Mouse (Mus musculus) bone marrow macrophage, adult 2 months (primary cell): ENCODE results near the gene Clic5. TPM values are rescaled to one million over a fixed set of nuclear protein-coding genes. Genes with fewer than 3 reads are reported as not detected.

Experiments used
- H3K27ac ChIP-seq: 2 replicates; pipeline ENCODE4 v1.5.1; 2012; ENCODE audit warnings: low read depth, low read length; ENCODE audit not compliant: insufficient read depth
- H3K4me1 ChIP-seq: 2 replicates; pipeline ENCODE4 v1.6.1; 2012; ENCODE audit warnings: low read length; ENCODE audit not compliant: control insufficient read depth, insufficient read depth
- H3K4me3 ChIP-seq: 2 replicates; pipeline ENCODE4 v1.5.1; 2012; ENCODE audit warnings: mild to moderate bottlenecking, low read length, moderate library complexity; ENCODE audit not compliant: insufficient read depth
- CTCF ChIP-seq: IDR thresholded peaks from 2 replicates; pipeline ENCODE4 v1.5.1; 2012; ENCODE audit warnings: low read depth, mild to moderate bottlenecking, low read length, moderate library complexity
- POLR2A ChIP-seq: IDR thresholded peaks from 2 replicates; pipeline ENCODE4 v1.6.1; 2012; ENCODE audit warnings: mild to moderate bottlenecking, low read depth, low read length, borderline replicate concordance
- polyA plus RNA-seq: library from polyadenylated mRNA; stranded (reverse); fragments of >200 nt; gene quantifications from 2 replicates; pipeline ENCODE4 v1.2.4, GENCODE M21; 2012; ENCODE audit not compliant: missing spikeins, insufficient read depth, insufficient read length

Gene Clic5
- polyA plus RNA-seq, 1 experiment: 0.12 TPM

DNA sequence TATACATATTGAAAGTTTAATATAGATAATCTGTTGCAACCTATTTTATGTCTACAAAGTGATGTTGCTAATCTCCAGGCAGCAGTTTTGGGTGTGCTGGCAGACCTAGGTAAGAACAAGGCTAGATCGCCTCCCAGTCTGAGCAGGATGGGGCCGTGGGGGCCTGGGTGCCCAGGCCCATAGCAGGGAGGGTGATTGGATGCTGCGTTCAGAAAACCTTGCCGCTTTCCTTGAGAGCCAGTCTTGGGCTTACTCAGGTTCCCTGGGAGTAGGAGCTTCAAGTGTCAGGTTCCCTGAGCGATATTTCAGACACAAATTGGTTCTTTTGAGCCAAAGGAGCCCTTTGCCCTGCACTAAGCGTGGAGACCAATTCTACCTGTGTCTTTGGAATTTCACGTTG lies 1.9 kb downstream of the Clic5 start:
- TF ChIP-seq POLR2A (no peak), CTCF (no peak)

DNA sequence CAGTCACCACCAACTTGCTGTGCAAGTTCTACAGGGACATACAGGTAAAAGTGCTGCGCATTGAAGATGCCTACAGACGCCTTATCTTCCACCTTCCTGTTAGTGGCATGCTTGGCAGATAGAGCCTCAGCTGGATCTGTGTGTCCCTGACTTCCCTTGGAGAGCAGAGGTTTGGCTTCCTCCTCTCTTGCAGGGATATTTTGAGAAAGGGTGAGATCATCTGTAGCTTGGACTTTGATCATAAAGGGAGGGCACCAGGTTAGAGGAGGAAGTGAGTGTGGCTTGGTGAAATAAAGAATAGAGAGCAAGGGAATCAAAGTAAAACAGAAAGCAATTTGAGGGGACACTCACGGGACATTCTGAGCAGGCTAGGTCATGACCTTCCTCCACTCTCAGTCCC lies 4.6 kb downstream of the Clic5 start:
- Histone ChIP-seq H3K27ac (no peak overlapping the region), H3K4me1 (peaks cover 14% of the 10 kb centered on the region), H3K4me3 (no peak overlapping the region)
- TF ChIP-seq POLR2A: no peak
- TF ChIP-seq CTCF: no peak

More for the DNA sequence above, 1.9 kb downstream of the Clic5 start:
- Histone ChIP-seq H3K27ac (no peak overlapping the region), H3K4me1 (peaks cover 14% of the 10 kb centered on the region), H3K4me3 (no peak overlapping the region)

DNA sequence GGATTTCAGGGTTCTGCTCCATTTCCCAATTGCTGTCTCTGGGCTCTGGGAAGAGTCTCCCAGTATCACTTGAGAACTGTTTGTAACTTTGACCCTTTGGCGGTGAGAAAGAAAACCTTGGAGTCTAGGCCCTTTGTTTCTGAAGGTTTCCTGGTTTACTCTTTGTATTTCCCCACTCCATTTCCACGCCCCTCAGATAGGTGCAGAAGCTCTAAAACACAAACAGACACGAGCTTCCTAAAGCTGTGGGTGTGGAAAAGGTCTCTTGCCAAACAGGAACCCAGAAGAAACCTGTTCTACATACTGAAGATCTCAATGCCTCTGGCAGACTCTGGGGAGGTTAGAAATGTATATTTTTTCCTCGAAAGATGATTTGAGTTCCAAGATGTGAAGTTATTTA lies 10.8 kb downstream of the Clic5 start:
- H3K4me1 ChIP-seq: no peaks in the 10 kb centered on the region
- no peak overlapping the region for H3K4me3 ChIP-seq
- no peak for TF ChIP-seq POLR2A
- TF ChIP-seq CTCF: no peak
- no peak overlapping the region for H3K27ac ChIP-seq

DNA sequence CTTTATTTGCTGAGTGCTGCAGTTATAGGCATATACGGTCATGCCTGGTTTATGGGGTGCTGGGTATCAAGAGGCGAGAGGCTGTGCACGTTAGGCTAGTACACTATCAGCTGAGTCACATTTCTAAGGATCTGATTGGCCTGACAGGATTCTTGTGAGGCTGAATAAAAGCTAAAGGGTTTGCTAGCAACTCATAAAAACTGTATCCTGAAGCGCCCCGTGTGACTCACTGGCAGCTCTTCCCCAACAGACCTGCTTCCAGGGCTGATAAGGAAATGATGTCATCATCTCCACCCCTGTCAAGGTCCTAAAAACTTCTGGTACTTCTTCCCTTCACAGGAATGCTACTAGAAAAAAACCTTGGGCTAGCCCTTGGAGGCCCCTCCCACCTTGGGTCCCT lies 14.6 kb downstream of the Clic5 start:
- Histone ChIP-seq H3K27ac (no peak overlapping the region), H3K4me3 (no peak overlapping the region), H3K4me1 (no peaks in the 10 kb centered on the region)
- no peak for TF ChIP-seq POLR2A
- no peak for TF ChIP-seq CTCF

DNA sequence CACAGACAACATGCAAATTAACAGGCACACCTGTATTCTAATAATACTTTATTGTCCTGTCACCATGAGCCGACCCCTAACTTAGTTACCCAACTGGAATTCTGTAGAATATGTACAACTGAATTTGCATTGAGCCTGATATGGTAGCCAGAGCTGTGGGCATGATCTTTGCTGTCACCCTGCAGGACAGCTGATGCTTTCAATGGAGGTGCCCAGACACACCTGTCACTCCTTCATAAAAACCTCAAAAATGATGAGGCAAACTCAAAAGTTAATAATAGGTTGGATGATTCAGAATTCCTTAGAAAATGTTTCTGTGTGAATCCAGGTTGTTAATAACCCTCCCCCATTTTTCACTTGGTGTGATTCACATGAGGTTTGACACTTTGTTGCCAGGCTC lies 16.4 kb downstream of the Clic5 start:
- no peak overlapping the region for H3K27ac ChIP-seq
- H3K4me3 ChIP-seq: no peak overlapping the region
- TF ChIP-seq POLR2A (no peak), CTCF (no peak)

DNA sequence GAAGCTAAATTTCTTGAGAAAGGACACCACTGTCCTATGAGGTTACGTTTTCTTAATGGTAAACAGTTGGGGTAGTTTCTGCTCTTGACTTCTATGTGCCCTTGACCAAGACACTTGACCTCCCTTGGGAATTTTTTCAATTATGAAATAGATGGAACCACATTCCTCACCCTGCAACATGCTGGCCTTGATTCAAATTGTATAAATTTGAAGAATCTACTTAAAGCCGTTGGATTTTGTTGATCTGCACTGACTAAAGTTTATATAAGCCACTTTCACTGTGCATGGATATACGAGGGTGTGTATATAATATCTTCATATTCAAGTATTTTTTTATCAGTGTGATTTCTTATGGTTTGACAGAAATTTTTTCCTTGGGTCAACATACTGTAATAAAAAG lies 17.2 kb downstream of the Clic5 start:
- TF ChIP-seq CTCF (no peak), POLR2A (no peak)
- Histone ChIP-seq H3K27ac (no peak overlapping the region), H3K4me1 (no peaks in the 10 kb centered on the region), H3K4me3 (no peak overlapping the region)

More for the DNA sequence above, 16.4 kb downstream of the Clic5 start:
- no peaks in the 10 kb centered on the region for H3K4me1 ChIP-seq

DNA sequence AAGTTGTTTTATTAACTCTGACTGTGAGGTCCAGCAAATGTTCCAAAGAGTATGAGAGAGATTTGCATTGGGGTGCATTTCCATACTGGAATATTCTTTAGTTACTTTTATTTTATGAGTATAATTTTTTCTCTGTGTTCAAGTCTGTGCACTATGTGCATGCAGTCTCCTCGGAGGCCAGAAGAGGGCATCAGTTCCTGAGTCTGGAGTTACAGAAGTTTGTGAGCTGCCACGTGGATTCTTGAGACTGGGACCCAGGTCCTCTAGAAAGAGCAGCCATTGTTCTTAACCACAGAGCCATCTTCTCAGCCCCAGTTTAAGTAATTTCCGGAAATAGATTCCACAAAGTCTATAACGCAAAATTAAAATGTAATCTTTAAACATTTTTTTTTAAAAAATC lies 20.5 kb downstream of the Clic5 start:
- no peaks in the 10 kb centered on the region for H3K4me1 ChIP-seq
- TF ChIP-seq POLR2A (no peak), CTCF (no peak)
- no peak overlapping the region for H3K4me3 ChIP-seq
- no peak overlapping the region for H3K27ac ChIP-seq

DNA sequence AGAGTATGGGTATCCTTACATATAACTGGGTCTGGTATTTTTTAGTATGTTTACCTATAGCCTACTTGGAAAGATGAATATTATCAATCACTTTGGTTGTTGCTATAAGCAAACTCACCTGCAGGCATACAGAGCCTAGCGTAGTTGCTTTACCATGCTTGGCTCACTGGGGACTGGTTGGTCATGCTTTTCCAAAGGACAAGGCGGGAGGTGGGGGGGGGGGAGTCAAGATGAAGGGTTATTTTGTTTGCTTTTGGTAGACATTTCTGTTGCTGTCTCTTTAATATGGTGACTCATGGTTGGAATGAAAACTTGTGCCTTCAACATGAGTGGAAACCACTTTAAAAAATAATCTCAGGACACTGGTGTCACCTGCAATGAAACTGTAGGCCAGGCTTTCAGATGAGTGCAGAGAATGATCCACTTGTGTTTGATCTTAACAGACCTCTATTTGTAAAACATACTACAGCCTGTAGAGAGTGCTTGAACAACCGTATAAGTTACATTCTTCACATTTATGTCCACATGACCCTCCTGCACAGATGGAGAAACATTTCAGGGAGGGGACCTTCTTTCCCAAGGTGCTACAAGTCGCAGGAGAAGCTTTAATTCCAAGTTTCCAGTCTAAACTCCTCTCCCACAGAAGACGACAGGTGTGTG lies 24.7 kb downstream of the Clic5 start:
- no peaks in the 10 kb centered on the region for H3K4me1 ChIP-seq
- H3K27ac ChIP-seq: no peak overlapping the region
- H3K4me3 ChIP-seq: no peak overlapping the region
- TF ChIP-seq POLR2A: no peak

DNA sequence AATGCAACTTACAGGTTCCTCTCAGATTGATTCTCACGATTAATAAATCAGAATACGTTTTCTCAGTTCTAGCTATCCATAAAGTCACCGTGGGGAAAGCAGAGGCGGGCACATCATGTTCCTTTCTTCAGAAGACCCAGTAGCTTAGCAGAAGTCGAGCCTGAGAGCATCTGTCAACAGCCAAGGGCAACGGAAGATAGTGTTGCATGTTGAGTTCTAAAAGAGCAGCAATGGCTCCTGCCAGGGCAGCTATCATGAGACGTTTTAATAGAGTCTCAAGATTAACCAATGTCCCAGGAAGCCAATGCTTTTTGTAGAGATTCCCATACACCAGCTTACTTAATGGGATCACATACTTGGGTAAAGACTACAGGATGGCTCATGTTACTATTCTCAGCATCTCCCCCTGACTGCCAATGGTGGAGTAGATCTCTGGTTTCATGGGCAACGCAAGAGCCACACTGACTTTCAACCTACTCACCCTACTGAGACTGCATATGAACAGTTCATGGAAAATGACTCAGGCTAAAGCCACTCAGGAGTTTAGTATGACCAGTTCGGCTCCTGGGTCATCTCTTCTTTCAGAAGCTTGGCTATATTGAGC lies 26.9 kb downstream of the Clic5 start:
- Histone ChIP-seq H3K4me1 (no peaks in the 10 kb centered on the region), H3K4me3 (no peak overlapping the region), H3K27ac (no peak overlapping the region)
- TF ChIP-seq CTCF: no peak
- TF ChIP-seq POLR2A: no peak

DNA sequence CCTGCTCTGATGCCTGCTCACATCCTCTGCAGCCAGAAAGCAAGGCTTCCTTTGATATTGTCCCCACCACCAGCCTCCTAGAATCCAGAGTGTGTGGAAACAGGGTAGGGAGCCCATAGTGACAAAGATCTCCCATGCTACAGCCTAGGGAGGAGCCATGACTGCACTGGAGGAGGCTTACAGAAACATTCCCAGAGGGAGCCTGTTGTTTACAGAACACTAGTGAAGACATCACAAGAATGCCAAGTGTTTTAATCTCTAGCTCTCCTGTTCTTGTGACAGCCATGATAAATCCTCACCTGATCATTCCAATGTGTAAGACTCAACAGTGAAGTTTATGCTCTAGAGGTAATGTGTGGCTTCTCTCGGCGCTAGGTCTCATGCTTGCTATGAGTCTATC lies 28.8 kb downstream of the Clic5 start:
- H3K4me3 ChIP-seq: no peak overlapping the region
- no peak overlapping the region for H3K27ac ChIP-seq
- TF ChIP-seq POLR2A (no peak), CTCF (no peak)
- no peaks in the 10 kb centered on the region for H3K4me1 ChIP-seq
